Mouse (Mus musculus): ENCODE results near the gene Pgm5. TPM values are rescaled to one million over a fixed set of nuclear protein-coding genes. Genes with fewer than 3 reads are reported as not detected.

The Pgm5 gene
- total RNA-seq, 2 experiments from 2014 or later, result 4.4 to 5.7 TPM

GRCm38 (mm10) chr19:24636616-24637015, 225.0 kb downstream of the Pgm5 start:
- intact Hi-C loops (cut with DNase I), result no loop called here
- DNase-seq (ENCODE audit: low spot score in 2 of 2), result peak; percentile 18 to 41

- intact Hi-C loops (cut with DNase I), result loop anchor here (1.0 to 5.0 kb wide), 4 partner anchors 68 to 333 kb away; no protein-coding TSS in a partner anchor
- peak; percentile 54 to 79 for DNase-seq (ENCODE audit: low spot score in 2 of 2)
These were observed 227.1 kb downstream of the Pgm5 start for GRCm38 (mm10) chr19:24634602-24635001.

Other genes with a start within 250 kb of the Pgm5 start
- gene Tmem252, start 187.8 kb downstream of the Pgm5 start, total RNA-seq (2021), result under 1 TPM; 0.30 to 0.43 TPM
- gene Gm10053, start 13.8 kb upstream of the Pgm5 start, total RNA-seq (2021), result 100 to 1,000 TPM; 218 to 232 TPM
- gene Foxd4, start 39.3 kb upstream of the Pgm5 start, total RNA-seq (2021), result not detected
- 10 to 100 TPM; 12.9 to 17.5 TPM for gene Cbwd1, start 99.8 kb upstream of the Pgm5 start, total RNA-seq (2021)
- 1 to 10 TPM; 3.4 to 3.7 TPM for gene Dock8, start 137.7 kb upstream of the Pgm5 start, total RNA-seq (2021)